Mouse (Mus musculus) adrenal gland, adult 18-20 months (tissue): ENCODE measurements around the gene Apol7e. TPM values are rescaled to one million over a fixed set of nuclear protein-coding genes. Genes with fewer than 3 reads are reported as not detected.

Experiments
- total RNA-seq, 2 experiments: library from RNA; stranded (reverse); gene quantifications; 1 replicate in 1 of 2; 2 replicates in 1 of 2; pipeline ENCODE4 v1.2.3; 2021

Apol7e gene
- total RNA-seq, 2 experiments from 2014 or later: 0.19 TPM; not detected in 1

Other genes starting within 250 kb of the Apol7e start
- gene Apol10a, start 221.8 kb upstream of the Apol7e start, total RNA-seq: not detected
- gene Apol11a, start 190.6 kb upstream of the Apol7e start, total RNA-seq: under 1 TPM; 0.16 to 0.17 TPM
- gene Apol7c, start 165.5 kb upstream of the Apol7e start, total RNA-seq: not detected
- not detected for gene 1700025B11Rik, start 137.0 kb upstream of the Apol7e start, total RNA-seq
- under 1 TPM; 0.20 to 0.96 TPM for gene Apol10b, start 102.7 kb upstream of the Apol7e start, total RNA-seq
- not detected for gene Gm36245, start 99.6 kb upstream of the Apol7e start, total RNA-seq
- 1 to 10 TPM in 1 of 2 experiments, under 1 TPM in 1; 0.76 to 1.1 TPM for gene Apol11b, start 55.6 kb upstream of the Apol7e start, total RNA-seq
- gene Apol9b, start 30.2 kb downstream of the Apol7e start, total RNA-seq: 1 to 10 TPM in 1 of 2 experiments, under 1 TPM in 1; 0.66 to 1.6 TPM
- not detected for gene Apol8, start 58.1 kb downstream of the Apol7e start, total RNA-seq
- gene Myh9, start 143.3 kb downstream of the Apol7e start, total RNA-seq: 100 to 1,000 TPM; 270 to 287 TPM
- gene Txn2, start 230.1 kb downstream of the Apol7e start, total RNA-seq: 100 to 1,000 TPM; 544 to 611 TPM